Mouse (Mus musculus) layer of hippocampus, adult 8-10 months (tissue): Measurements from ENCODE around the gene Mllt6. TPM values are rescaled to one million over a fixed set of nuclear protein-coding genes. Genes with fewer than 3 reads are reported as not detected.
"Not testable (repeated sequence)": the region's sequence is repeated elsewhere in the genome, so short reads cannot be mapped to it uniquely, and the experiment has no call there.

ENCODE experiments used
- DNase-seq, 2 experiments: peaks; one replicate each; pipeline ENCODE4 v3.0.0; 2022; ENCODE audit warnings: low spot score in 2 of 2
- microRNA-seq, 2 experiments: library from miRNA; unstranded; fragments of <30 nt; microRNA quantifications; one replicate each; pipeline ENCODE4 v1.2.0; 2022
- total RNA-seq, 4 experiments: library from RNA; stranded (reverse); gene quantifications; 2 replicates each; pipeline ENCODE4 v1.2.4; 2022

Mllt6 gene
- total RNA-seq, 4 experiments from 2014 or later, result 110 to 149 (median 126) TPM

DNA sequence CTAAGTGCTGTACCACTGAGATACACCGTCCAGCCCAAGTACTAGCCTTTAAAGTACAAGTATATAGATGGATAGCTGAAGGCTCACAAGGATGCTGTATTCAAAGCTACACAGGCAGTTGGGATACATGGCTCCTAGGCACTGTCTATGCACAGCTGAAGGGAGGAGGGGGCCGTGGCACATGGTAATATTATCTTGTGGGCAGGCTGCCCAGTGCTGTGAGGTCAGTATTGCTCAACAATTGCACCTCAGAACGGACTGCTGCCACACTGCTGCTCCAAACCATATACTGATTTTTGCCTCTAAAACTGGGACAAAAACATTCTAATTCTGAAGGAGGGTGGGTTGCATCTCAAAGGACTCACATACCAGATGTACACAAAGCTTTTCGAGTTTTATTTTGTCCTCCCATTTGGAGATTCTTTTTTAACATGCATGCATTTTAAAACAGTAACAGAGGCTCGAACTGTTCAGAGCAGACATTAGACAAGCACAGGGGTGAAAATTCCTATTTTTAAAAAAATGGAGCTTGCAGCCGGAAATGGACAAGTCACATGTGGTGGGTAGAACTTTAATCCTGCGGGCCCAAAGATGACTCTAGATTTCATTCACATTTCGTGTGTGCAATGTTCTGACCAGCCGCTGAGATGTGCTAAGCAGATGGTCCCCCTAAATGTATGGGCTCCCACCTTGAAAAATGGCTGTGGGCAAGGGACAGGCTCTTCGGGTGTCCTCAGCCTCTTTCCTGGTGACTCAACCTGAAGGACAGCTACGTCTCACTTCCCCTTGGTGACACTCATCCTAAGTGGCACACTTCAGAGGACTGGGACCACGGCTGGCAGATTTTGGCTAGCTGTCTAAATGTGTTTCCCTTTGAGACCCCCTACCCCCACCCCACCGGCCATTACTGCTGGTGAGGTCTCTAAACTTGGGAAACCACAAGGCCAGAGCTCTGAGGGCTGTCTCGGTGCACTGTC lies 51.9 kb downstream of the Mllt6 start:
- no peak for DNase-seq

DNA sequence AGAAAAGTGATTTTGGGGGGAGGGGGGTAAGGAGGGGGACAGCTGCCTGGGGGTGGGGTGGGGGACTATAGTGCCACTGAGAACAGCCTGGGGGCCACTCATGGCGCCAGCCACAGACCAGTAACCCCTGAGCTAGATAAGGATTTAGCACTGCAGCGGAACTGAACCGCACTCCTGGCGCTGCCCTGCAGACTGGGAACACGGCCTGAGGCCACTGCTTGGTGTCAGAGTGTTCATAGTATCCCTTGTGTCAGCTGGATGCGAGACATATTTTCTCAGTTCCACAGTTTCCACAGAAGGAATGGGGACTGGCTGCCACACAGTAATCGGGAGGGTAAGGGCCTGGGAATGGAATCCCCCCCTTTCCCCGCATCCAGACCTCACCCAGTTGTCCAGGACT lies 52.8 kb downstream of the Mllt6 start:
- DNase-seq, result no peak

DNA sequence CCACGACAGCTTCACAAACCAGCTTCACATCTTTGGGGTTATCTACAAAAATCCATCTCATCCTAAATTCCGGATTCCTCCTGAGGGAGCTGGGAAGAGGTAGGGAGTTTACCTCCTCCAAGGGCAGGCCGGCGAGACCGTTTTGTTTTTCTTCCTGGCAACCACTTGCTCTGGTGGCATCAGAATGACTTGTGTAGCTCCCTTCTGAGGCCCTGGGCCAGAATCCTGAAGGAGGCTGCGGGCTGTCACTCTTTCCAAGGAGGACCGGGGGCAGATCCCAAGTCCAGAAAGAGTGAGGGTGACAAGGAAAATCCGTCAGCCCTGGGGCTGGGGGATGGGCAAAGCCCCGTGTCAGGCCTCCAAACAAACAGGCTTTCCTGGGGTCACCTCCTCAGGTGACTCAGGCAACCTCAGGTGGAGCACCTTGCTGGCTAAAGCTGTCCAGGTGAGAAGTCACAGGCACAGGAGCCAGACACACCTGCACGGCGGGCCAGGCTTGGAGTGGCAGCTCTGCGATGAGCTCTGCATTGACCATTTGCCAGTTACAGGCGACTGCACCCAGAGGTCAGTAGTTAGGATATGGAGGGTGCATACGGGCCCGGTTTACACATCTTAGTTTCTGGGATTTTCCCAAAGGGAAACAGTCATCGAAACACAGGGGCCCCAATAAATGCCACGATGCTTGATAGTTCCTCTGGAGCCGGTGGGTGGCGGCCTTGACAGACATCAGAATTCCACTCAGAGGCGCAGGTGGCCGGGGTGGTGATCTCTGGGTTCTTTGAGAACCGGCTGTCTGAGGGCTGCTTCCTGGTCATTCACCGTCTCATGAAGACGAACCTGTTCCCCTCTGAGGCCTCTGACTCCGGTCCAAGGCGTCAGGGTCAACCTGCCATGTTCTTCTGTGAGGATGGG lies 54.4 kb downstream of the Mllt6 start:
- no peak for DNase-seq

DNA sequence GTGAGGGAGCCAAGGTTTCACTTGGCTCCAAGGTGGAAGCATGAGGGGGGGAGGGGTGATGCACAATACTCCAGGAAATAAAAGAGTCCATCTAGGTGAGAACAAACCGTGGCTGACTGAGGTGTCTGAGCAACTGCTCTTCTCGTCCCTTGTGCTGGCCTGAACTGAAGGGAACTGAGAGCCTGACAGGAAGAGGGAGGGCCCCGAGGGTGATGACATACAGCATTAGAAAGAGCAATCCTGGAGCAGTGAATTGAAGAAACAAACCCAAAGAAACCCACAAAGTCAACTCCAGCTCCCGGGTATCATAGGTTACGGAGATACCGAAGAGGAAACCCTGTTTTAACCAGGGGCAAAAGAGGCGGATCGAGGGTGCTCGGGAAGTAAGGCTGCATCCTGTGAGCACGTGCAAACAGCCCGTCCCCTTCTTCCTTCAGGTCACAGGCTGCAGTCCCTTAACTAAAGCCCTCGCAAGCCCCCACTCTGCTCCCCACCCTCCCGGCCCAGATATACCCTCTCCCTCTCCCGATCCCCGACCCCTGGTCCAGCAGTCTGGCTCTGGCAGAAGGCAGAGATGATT lies 55.2 kb downstream of the Mllt6 start:
- no peak for DNase-seq

DNA sequence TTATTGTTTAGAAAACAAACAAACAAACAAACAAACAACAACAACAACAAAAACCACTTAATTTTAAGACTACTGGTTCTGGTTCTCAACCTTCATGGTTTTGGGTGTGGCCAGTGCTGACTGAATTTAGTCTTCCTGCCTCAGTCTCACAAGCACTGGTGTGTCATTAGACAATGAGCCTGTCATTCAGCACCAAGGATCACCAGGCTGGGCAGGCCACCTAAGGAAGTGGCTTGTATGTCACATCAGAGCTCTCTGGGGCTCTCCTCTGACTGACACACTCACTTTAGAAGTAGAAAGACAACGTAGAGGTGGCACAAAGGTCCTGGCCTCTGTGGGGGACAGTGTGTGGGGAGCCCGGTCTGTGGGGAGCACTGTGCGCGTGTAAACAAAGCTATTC lies 55.8 kb downstream of the Mllt6 start:
- no peak for DNase-seq

DNA sequence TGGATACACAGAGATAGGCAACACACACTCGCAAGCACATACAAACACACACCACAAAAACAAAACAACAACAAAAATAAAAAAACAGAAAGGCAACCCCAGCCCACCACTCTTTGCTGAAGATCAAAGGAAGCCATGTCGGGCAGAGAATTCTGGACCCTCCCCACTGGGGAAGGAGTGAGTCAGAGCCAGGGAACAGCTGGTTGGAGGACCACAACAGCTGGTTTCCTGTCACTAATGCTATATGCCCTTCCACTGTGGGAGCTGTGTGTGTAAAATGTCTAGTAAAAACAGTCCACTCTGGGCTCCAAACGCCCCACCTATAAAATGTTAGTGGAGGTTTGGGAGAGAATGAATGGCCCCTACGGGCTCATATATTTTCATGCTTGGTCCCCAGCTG lies 58.1 kb downstream of the Mllt6 start:
- no peak for DNase-seq

DNA sequence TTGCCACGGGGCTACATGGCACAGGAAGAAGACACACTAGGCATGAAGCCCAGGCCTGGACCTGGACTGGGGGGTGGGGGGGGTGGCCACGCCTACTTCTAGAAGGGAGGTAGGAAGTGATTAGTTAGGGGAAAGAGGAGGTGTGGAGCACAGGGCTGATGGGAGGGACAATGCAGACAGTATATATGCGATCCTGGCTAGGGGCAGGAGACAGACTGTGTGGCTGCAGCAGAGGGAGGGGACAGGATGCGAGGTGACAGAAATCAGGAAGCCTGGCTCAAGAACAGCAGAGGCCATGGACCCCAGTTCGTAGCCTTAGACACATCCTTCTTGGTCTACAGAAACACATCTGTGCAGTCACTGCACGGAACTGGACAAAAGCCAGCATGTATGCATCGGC lies 60.5 kb downstream of the Mllt6 start:
- no peak for DNase-seq

DNA sequence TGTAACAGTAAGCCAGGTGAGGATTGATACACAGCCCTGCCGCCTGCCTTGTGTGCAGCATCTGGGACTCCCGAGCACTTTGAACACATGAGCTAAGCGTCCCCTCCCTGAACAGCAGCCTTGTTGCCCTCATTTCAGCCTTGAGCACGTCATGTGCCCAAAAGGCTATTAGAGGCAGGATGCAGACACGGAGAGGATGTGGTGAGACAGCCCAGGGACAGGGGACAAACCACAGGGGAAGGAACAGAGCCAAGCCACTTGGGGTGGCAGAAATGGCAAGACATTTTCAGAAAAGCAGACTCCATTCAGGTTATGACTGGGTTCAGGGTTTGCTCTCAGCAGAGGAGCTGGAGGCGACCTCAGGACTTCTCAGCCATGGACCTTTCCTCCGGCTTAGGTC lies 65.1 kb downstream of the Mllt6 start:
- DNase-seq, result no peak

DNA sequence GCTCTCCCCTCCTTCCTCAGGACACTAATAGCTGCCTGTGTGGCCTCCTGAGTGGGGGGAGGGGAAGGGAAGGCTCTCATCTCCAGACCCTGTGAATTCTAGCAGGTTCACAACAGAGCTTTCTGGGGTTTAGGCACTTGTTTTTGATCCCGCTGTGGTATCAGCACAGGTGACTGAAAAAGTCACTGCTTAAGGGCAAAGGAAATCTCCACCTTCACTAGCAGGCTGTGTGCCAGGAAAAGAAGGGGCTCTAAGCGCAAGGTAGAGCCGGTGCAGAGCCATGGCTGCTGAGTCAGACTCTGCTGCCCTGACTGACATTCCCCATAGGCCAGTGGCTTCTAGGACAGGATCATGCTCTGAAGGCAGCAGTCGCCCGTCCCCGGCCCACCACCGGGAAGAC lies 65.5 kb downstream of the Mllt6 start:
- no peak for DNase-seq

DNA sequence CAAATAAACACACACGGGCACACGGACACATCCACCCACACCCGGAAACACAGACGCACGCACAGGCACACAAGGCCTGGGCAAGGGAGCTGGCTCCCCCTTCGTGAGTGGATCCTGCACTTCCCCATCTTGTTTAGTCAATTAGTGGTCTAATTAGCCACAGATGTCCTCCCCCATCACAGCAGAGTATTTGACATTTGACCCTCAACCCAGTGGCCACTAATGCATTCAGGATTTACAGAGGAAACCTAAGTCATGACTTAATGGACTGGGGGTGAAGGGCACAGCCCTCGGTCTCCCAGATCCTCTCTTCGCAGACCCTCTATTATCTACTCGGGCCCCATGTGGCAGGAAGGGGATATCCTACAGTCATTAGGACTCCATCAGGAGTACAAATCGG lies 70.5 kb downstream of the Mllt6 start:
- no peak for DNase-seq

DNA sequence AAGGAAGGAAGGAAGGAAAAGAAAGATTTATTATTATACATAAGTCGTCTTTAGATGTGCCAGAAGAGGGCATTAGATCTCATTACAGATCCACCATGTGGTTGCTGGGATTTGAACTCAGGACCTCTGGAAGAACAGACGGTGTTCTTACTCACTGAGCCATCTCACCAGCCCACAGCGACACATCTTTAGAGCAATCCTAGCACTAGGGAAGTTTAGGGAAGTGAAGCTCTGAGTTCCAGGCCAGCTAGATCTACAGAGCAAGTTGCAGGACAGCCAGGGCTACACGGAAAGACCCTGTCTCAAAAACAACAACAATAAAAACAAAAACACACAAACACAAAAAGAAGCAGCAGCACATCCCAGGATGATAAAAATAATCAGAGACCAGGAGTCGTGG lies 71.6 kb downstream of the Mllt6 start:
- DNase-seq, result not testable (repeated sequence)

Small RNA genes lying within 50 kb of the gene (microRNA-seq; reads per million reads assigned to microRNA genes)
- gene Gm24158 (0 to 1.3 reads per million in 2 experiments), gene Mir6927 (0 to 0.51 reads per million in 2 experiments)

Other genes starting within 250 kb of the Mllt6 start
- gene Arhgap23, start 247.9 kb upstream of the Mllt6 start, total RNA-seq, result 10 to 100 TPM; 75.7 to 83.2 (median 78.4) TPM
- under 1 TPM in 1 of 4 experiments, not detected in 3; 0.29 TPM for gene 4933428G20Rik, start 163.1 kb upstream of the Mllt6 start, total RNA-seq
- gene Srcin1, start 87.2 kb upstream of the Mllt6 start, total RNA-seq, result 100 to 1,000 TPM; 212 to 220 (median 217) TPM
- gene Epop, start 33.7 kb upstream of the Mllt6 start, total RNA-seq, result 10 to 100 TPM; 28.9 to 38.6 (median 33.9) TPM
- 10 to 100 TPM; 45.2 to 60.0 (median 56.7) TPM for gene Cisd3, start 22.4 kb downstream of the Mllt6 start, total RNA-seq
- 10 to 100 TPM; 23.9 to 35.3 (median 29.0) TPM for gene Pcgf2, start 37.1 kb downstream of the Mllt6 start, total RNA-seq
- 100 to 1,000 TPM; 121 to 145 (median 133) TPM for gene Psmb3, start 40.0 kb downstream of the Mllt6 start, total RNA-seq
- gene Pip4k2b, start 81.3 kb downstream of the Mllt6 start, total RNA-seq, result 100 to 1,000 TPM in 3 of 4 experiments, 10 to 100 TPM in 1; 97.5 to 127 (median 109) TPM
- gene Cwc25, start 103.1 kb downstream of the Mllt6 start, total RNA-seq, result 10 to 100 TPM; 18.6 to 22.2 (median 20.6) TPM
- gene 1700001P01Rik, start 112.5 kb downstream of the Mllt6 start, total RNA-seq, result 1 to 10 TPM in 1 of 4 experiments, under 1 TPM in 2, not detected in 1; 0.93 to 1.4 (median 0.98) TPM
- gene Rpl23, start 119.0 kb downstream of the Mllt6 start, total RNA-seq, result 100 to 1,000 TPM; 304 to 481 (median 389) TPM
- 100 to 1,000 TPM; 102 to 109 (median 104) TPM for gene Lasp1, start 135.6 kb downstream of the Mllt6 start, total RNA-seq
- 10 to 100 TPM; 58.6 to 70.2 (median 68.1) TPM for gene B230217C12Rik, start 177.4 kb downstream of the Mllt6 start, total RNA-seq
- gene Fbxo47, start 220.7 kb downstream of the Mllt6 start, total RNA-seq, result 1 to 10 TPM; 1.9 to 4.6 (median 2.4) TPM